Mouse (Mus musculus): ENCODE data around the gene Ap2b1.
"Not testable (repeated sequence)": the region's sequence is repeated elsewhere in the genome, so short reads cannot be mapped to it uniquely, and the experiment has no call there.

Gene Ap2b1

GRCm38 (mm10) chr11:83298225-83299195, at the start of gene Ap2b1:
TSS of gene Ap2b1 (plus strand) at chr11:83299024.
- DNase-seq (ENCODE audit: low spot score) = peak; percentile 88

- DNase-seq (ENCODE audit: low spot score) = not testable (repeated sequence)
Measured at GRCm38 (mm10) chr11:83257211-83257610, 41.6 kb upstream of the Ap2b1 start.

GRCm38 (mm10) chr11:83262673-83263072, 36.2 kb upstream of the Ap2b1 start:
- no peak for DNase-seq (ENCODE audit: low spot score)

- no peak for DNase-seq (ENCODE audit: low spot score)
Measured at GRCm38 (mm10) chr11:83263146-83263545, 35.7 kb upstream of the Ap2b1 start.

- DNase-seq (ENCODE audit: low spot score) = no peak
Measured at GRCm38 (mm10) chr11:83270842-83271150, 28.0 kb upstream of the Ap2b1 start.

- peak; percentile 86 for DNase-seq (ENCODE audit: low spot score)
Measured at GRCm38 (mm10) chr11:83271151-83271950, 27.5 kb upstream of the Ap2b1 start.

GRCm38 (mm10) chr11:83271951-83272843, 26.6 kb upstream of the Ap2b1 start:
- no peak for DNase-seq (ENCODE audit: low spot score)

- peak; percentile 64 for DNase-seq (ENCODE audit: low spot score)
Measured at GRCm38 (mm10) chr11:83276251-83276650, 22.6 kb upstream of the Ap2b1 start.

- no peak for DNase-seq (ENCODE audit: low spot score)
Measured at GRCm38 (mm10) chr11:83279024-83279423, 19.8 kb upstream of the Ap2b1 start.

- DNase-seq (ENCODE audit: low spot score) = peak; percentile 70
Measured at GRCm38 (mm10) chr11:83279691-83280090, 19.1 kb upstream of the Ap2b1 start.

GRCm38 (mm10) chr11:83282084-83282483, 16.7 kb upstream of the Ap2b1 start:
- no peak for DNase-seq (ENCODE audit: low spot score)

GRCm38 (mm10) chr11:83285627-83286026, 13.2 kb upstream of the Ap2b1 start:
- no peak for DNase-seq (ENCODE audit: low spot score)

GRCm38 (mm10) chr11:83286566-83286965, 12.3 kb upstream of the Ap2b1 start, which contains the start of gene Slfn14:
TSS of gene Slfn14 (minus strand) at chr11:83286726.
- no peak for DNase-seq (ENCODE audit: low spot score)

- no peak for DNase-seq (ENCODE audit: low spot score)
Measured at GRCm38 (mm10) chr11:83289036-83289435, 9.8 kb upstream of the Ap2b1 start.

- DNase-seq (ENCODE audit: low spot score) = no peak
Measured at GRCm38 (mm10) chr11:83289633-83290032, 9.2 kb upstream of the Ap2b1 start.

GRCm38 (mm10) chr11:83291375-83292250, 7.2 kb upstream of the Ap2b1 start:
- peak; percentile 91 for DNase-seq (ENCODE audit: low spot score)

GRCm38 (mm10) chr11:83292251-83292587, 6.6 kb upstream of the Ap2b1 start:
- DNase-seq (ENCODE audit: low spot score) = no peak

- no peak for DNase-seq (ENCODE audit: low spot score)
Measured at GRCm38 (mm10) chr11:83293182-83293581, 5.6 kb upstream of the Ap2b1 start.

GRCm38 (mm10) chr11:83294133-83294532, 4.7 kb upstream of the Ap2b1 start:
- DNase-seq (ENCODE audit: low spot score) = no peak

- DNase-seq (ENCODE audit: low spot score) = no peak
Measured at GRCm38 (mm10) chr11:83297816-83298215, 1.0 kb upstream of the Ap2b1 start.

- no peak for DNase-seq (ENCODE audit: low spot score)
Measured at GRCm38 (mm10) chr11:83299724-83300123, 900 bp downstream of the Ap2b1 start.

All from testis, postnatal 10 days (tissue).